Mouse (Mus musculus): Measurements from ENCODE around the gene Pex3.

Pex3 gene

GRCm38 (mm10) chr10:13552646-13553497, at the start of gene Pex3, which contains the start of gene Adat2:
TSS of gene Pex3 (minus strand) at chr10:13553142.
TSS of gene Adat2 (plus strand) at chr10:13552894.
- DNase-seq (ENCODE audit: low spot score in 2 of 2), result peak; percentile 54 to 88

- peak; percentile 64 to 71 for DNase-seq (ENCODE audit: low spot score in 2 of 2)
Observed at GRCm38 (mm10) chr10:13600926-13601325, 48.0 kb upstream of the Pex3 start.

- no peak for DNase-seq (ENCODE audit: low spot score in 2 of 2)
Observed at GRCm38 (mm10) chr10:13597491-13597890, 44.5 kb upstream of the Pex3 start.

- DNase-seq (ENCODE audit: low spot score in 2 of 2), result no peak
Observed at GRCm38 (mm10) chr10:13596866-13597265, 43.9 kb upstream of the Pex3 start.

- peak in 1 of 2 experiments; percentile 48 for DNase-seq (ENCODE audit: low spot score in 2 of 2)
Observed at GRCm38 (mm10) chr10:13596073-13596472, 43.1 kb upstream of the Pex3 start.

- DNase-seq (ENCODE audit: low spot score in 2 of 2), result no peak
Observed at GRCm38 (mm10) chr10:13593529-13593928, 40.6 kb upstream of the Pex3 start.

GRCm38 (mm10) chr10:13592196-13592595, 39.3 kb upstream of the Pex3 start:
- DNase-seq (ENCODE audit: low spot score in 2 of 2), result no peak

GRCm38 (mm10) chr10:13587914-13588313, 35.0 kb upstream of the Pex3 start:
- peak in 1 of 2 experiments; percentile 67 for DNase-seq (ENCODE audit: low spot score in 2 of 2)

GRCm38 (mm10) chr10:13577123-13577522, 24.2 kb upstream of the Pex3 start:
- DNase-seq (ENCODE audit: low spot score in 2 of 2), result no peak

- peak in 1 of 2 experiments; percentile 25 for DNase-seq (ENCODE audit: low spot score in 2 of 2)
Observed at GRCm38 (mm10) chr10:13572410-13572809, 19.5 kb upstream of the Pex3 start.

- DNase-seq (ENCODE audit: low spot score in 2 of 2), result no peak
Observed at GRCm38 (mm10) chr10:13572003-13572402, 19.1 kb upstream of the Pex3 start.

- no peak for DNase-seq (ENCODE audit: low spot score in 2 of 2)
Observed at GRCm38 (mm10) chr10:13570697-13571538, 18.0 kb upstream of the Pex3 start.

- DNase-seq (ENCODE audit: low spot score in 2 of 2), result no peak
Observed at GRCm38 (mm10) chr10:13569818-13570217, 16.9 kb upstream of the Pex3 start.

- DNase-seq (ENCODE audit: low spot score in 2 of 2), result no peak
Observed at GRCm38 (mm10) chr10:13566393-13566792, 13.5 kb upstream of the Pex3 start.

GRCm38 (mm10) chr10:13565080-13565448, 12.1 kb upstream of the Pex3 start:
- no peak for DNase-seq (ENCODE audit: low spot score in 2 of 2)

GRCm38 (mm10) chr10:13564364-13565079, 11.6 kb upstream of the Pex3 start:
- DNase-seq (ENCODE audit: low spot score in 2 of 2), result peak in 1 of 2 experiments; percentile 74

- no peak for DNase-seq (ENCODE audit: low spot score in 2 of 2)
Observed at GRCm38 (mm10) chr10:13560014-13560674, 7.2 kb upstream of the Pex3 start.

GRCm38 (mm10) chr10:13554316-13554715, 1.4 kb upstream of the Pex3 start:
- no peak for DNase-seq (ENCODE audit: low spot score in 2 of 2)

- DNase-seq (ENCODE audit: low spot score in 2 of 2), result no peak
Observed at GRCm38 (mm10) chr10:13553498-13553985, 600 bp upstream of the Pex3 start.

- DNase-seq (ENCODE audit: low spot score in 2 of 2), result no peak
Observed at GRCm38 (mm10) chr10:13541721-13542120, 11.2 kb downstream of the Pex3 start.

GRCm38 (mm10) chr10:13539769-13540333, 13.1 kb downstream of the Pex3 start:
- DNase-seq (ENCODE audit: low spot score in 2 of 2), result no peak

Data from left cerebral cortex, adult 9 months (tissue).